Comparison of ENCODE assay signal across 14 mouse cellular contexts in the genomic region with DNA sequence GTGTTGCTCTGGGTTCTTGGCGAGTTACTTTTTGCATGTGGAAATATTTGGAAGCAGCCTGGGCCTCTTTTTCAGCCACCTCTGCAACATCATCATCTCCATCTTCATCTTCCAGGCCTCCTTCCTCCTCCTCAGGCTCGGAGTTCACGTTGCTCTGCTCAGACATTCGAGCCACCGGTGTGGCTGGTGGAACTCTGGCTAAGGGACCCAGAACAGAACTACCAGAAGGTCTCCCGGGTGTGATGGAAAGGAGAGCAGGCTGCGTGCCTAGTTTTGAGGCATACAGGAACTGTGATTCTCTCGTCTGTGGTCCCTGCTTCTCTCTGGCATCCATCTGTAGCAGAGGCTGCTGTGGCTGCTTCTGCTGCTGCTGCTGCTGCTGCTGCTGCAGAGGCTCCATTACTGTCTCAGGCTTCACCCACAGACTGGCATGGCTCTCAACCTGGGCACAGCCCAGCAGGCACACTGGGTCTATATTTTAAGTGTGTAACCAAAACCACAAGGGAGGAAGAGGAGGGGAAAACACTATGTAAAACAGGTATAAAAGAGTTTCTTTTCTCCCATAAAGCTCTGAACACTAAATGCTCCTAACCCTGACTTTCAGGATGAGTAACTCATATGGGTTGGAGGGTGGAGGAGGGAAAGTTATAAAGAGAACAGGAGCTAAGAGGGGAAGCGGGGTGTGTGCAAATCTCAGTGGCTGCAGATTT. TPM values are rescaled to one million over a fixed set of nuclear protein-coding genes. Genes with fewer than 3 reads are reported as not detected.
DNase-seq lines count a peak whose midpoint lies in the region; ATAC-seq and TF ChIP-seq lines count a peak whose summit lies in the region.
"Had no signal": no experiment of that assay in that cellular context is flagged by ENCODE, and none has a peak within 500 bp of the region (broad histone marks: within the 10 kb centered on the region; RNA-seq: fewer than 3 reads in every experiment).

No protein-coding gene starts in this region.

- 56% methylated on average over 9 of the region's 9 CpGs for WGBS in heart, embryonic 13.5 days
- WGBS in midbrain, embryonic 12.5 days, result 86% methylated on average over 9 of the region's 9 CpGs
- 81% methylated on average over 9 of the region's 9 CpGs for WGBS in midbrain, embryonic 15.5 days
- WGBS in embryonic facial prominence, embryonic 12.5 days, result 61% methylated on average over 9 of the region's 9 CpGs
- WGBS in small intestine, adult 2 months, result 88% methylated on average over 9 of the region's 9 CpGs

- peaks cover 6% of the 10 kb centered on the region; the same call in 1 of the 2 replicates for H3K36me3 ChIP-seq in heart, embryonic 13.5 days
- peaks cover 3% of the 10 kb centered on the region; the same call in 1 of the 2 replicates for H3K36me3 ChIP-seq in midbrain, embryonic 12.5 days
- H3K36me3 ChIP-seq in midbrain, embryonic 15.5 days (replicated peaks), result no peaks in the 10 kb centered on the region
- no peaks in the 10 kb centered on the region for H3K36me3 ChIP-seq in embryonic facial prominence, embryonic 12.5 days
- peaks cover 5% of the 10 kb centered on the region for H3K36me3 ChIP-seq in small intestine, adult 2 months (ENCODE audit: control insufficient read depth, insufficient read depth, low read length)

- H3K9me3 ChIP-seq in heart, embryonic 13.5 days, result no peaks in the 10 kb centered on the region
- H3K9me3 ChIP-seq in midbrain, embryonic 12.5 days, result no peaks in the 10 kb centered on the region
- no peaks in the 10 kb centered on the region for H3K9me3 ChIP-seq in midbrain, embryonic 15.5 days
- H3K9me3 ChIP-seq in embryonic facial prominence, embryonic 12.5 days, result no peaks in the 10 kb centered on the region

- H3K4me3 ChIP-seq in heart, embryonic 13.5 days, result 0 out of 2 replicates have a peak overlapping the region, but pooled peaks have one; percentile 0
- no peak overlapping the region for H3K4me3 ChIP-seq in midbrain, embryonic 12.5 days
- H3K4me3 ChIP-seq in midbrain, embryonic 15.5 days, result no peak overlapping the region
- no peak overlapping the region for H3K4me3 ChIP-seq in embryonic facial prominence, embryonic 12.5 days
- H3K4me3 ChIP-seq in small intestine, adult 2 months (ENCODE audit: low read depth, low read length), result peak overlapping the region; percentile 4; the same call in 1 of the 2 replicates
- H3K4me3 ChIP-seq: myocyte had no signal

- H3K4me2 ChIP-seq in heart, embryonic 13.5 days, result peak overlapping the region; percentile 81
- peak overlapping the region; percentile 61; the same call in 1 of the 2 replicates for H3K4me2 ChIP-seq in midbrain, embryonic 12.5 days (replicated peaks)
- no peak overlapping the region for H3K4me2 ChIP-seq in midbrain, embryonic 15.5 days
- H3K4me2 ChIP-seq in embryonic facial prominence, embryonic 12.5 days (replicated peaks), result peak overlapping the region; percentile 28; the same call in 1 of the 2 replicates

- no peak overlapping the region for H3K27ac ChIP-seq in heart, embryonic 13.5 days (replicated peaks)
- no peak overlapping the region for H3K27ac ChIP-seq in midbrain, embryonic 12.5 days (replicated peaks)
- no peak overlapping the region for H3K27ac ChIP-seq in midbrain, embryonic 15.5 days
- H3K27ac ChIP-seq in embryonic facial prominence, embryonic 12.5 days, result no peak overlapping the region
- H3K27ac ChIP-seq in small intestine, adult 2 months (ENCODE audit: insufficient read depth, low read depth, low read length), result no peak overlapping the region

- DNase-seq in heart, postnatal 14 days, result no peak
- no peak for DNase-seq in urinary bladder, postnatal 36 days (ENCODE audit: low spot score in 2 of 2)
- DNase-seq: adrenal gland, postnatal 25 days; cerebellum, adult 11 months; gastrocnemius, postnatal 10 days; kidney, adult 2 months; lung, postnatal 14 days; thymus, postnatal 25 days had no signal

- no peak for TF ChIP-seq CTCF in small intestine, adult 2 months (IDR thresholded peaks at IDR 0.05; ENCODE audit: extremely low read depth, insufficient read length, insufficient replicate concordance, low read depth, low read length)

- no peak for ATAC-seq in heart, embryonic 13.5 days (ENCODE audit: extremely low read depth, insufficient number of reproducible peaks, low FRiP score, low TSS enrichment)
- no peak for ATAC-seq in midbrain, embryonic 12.5 days (ENCODE audit: low FRiP score, low read depth)
- no peak for ATAC-seq in midbrain, embryonic 15.5 days (replicated peaks)
- no peak for ATAC-seq in embryonic facial prominence, embryonic 12.5 days (ENCODE audit: insufficient number of reproducible peaks, insufficient read depth, low FRiP score, low TSS enrichment)

- peaks cover 22% of the 10 kb centered on the region for H3K27me3 ChIP-seq in heart, embryonic 13.5 days (replicated peaks)
- peaks cover 3% of the 10 kb centered on the region; the same call in 1 of the 2 replicates for H3K27me3 ChIP-seq in midbrain, embryonic 12.5 days
- no peaks in the 10 kb centered on the region for H3K27me3 ChIP-seq in midbrain, embryonic 15.5 days (replicated peaks)
- H3K27me3 ChIP-seq in embryonic facial prominence, embryonic 12.5 days, result 0 out of 2 replicates have a peak, but pooled peaks cover 7% of the 10 kb centered on the region
- H3K27me3 ChIP-seq in small intestine, adult 2 months (ENCODE audit: control insufficient read depth, insufficient read depth, low read length), result no peaks in the 10 kb centered on the region

- TF ChIP-seq POLR2A in small intestine, adult 2 months (IDR thresholded peaks at IDR 0.05; ENCODE audit: low read depth, low read length), result no peak

- intact Hi-C loops in heart, postnatal 14 days (cut with DNase I), result loop anchor here (2.0 kb wide), 1 partner anchor 69 kb away; a partner anchor contains a TSS

- peak overlapping the region; percentile 56 for H3K9ac ChIP-seq in heart, embryonic 13.5 days
- H3K9ac ChIP-seq in midbrain, embryonic 12.5 days (replicated peaks), result no peak overlapping the region
- no peak overlapping the region for H3K9ac ChIP-seq in midbrain, embryonic 15.5 days
- H3K9ac ChIP-seq in embryonic facial prominence, embryonic 12.5 days, result no peak overlapping the region

- H3K4me1 ChIP-seq in heart, embryonic 13.5 days, result peaks cover 79% of the 10 kb centered on the region
- peaks cover 59% of the 10 kb centered on the region for H3K4me1 ChIP-seq in midbrain, embryonic 12.5 days
- H3K4me1 ChIP-seq in midbrain, embryonic 15.5 days, result peaks cover 63% of the 10 kb centered on the region
- peaks cover 47% of the 10 kb centered on the region for H3K4me1 ChIP-seq in embryonic facial prominence, embryonic 12.5 days
- H3K4me1 ChIP-seq in small intestine, adult 2 months (ENCODE audit: control insufficient read depth, insufficient read depth, insufficient read length, low read length), result peaks cover 14% of the 10 kb centered on the region

RNA-seq across cellular contexts. Expression of a gene that starts 2.7 kb away (rescaled TPM):
- 11.3 and 12.3 TPM in 2 replicates for polyA plus RNA-seq in heart, embryonic 13.5 days (2015; fragmentation: Nextera tagmentation; extraction: Ambion mirVana)
- total RNA-seq in heart, postnatal 14 days (2021), result 1 to 10 TPM; 3.6 to 4.5 TPM
- polyA plus RNA-seq in midbrain, embryonic 12.5 days (2016; fragmentation: Nextera tagmentation; extraction: Ambion mirVana), result 23.1 and 28.1 TPM in 2 replicates
- polyA plus RNA-seq in midbrain, embryonic 15.5 days (2015; fragmentation: Nextera tagmentation; extraction: Ambion mirVana), result 9.2 and 10.5 TPM in 2 replicates
- 13.6 and 14.8 TPM in 2 replicates for polyA plus RNA-seq in embryonic facial prominence, embryonic 12.5 days (2016; fragmentation: Nextera tagmentation; extraction: Ambion mirVana)
- polyA plus RNA-seq in small intestine, adult 2 months (2012; rRNA removed), result 5.8 and 13.6 TPM in 2 replicates

Comparison
In these comparisons a context has a peak if more than half of its experiments do, and no peak if none do; other contexts are left out.
1. H3K4me3 ChIP-seq: peak in heart, embryonic 13.5 days (single experiment) and small intestine, adult 2 months (single experiment); none in midbrain, embryonic 12.5 days (single experiment), midbrain, embryonic 15.5 days (single experiment) and embryonic facial prominence, embryonic 12.5 days (single experiment).